Mouse (Mus musculus) left cerebral cortex, adult 2 months (tissue): ENCODE results near the gene Cdkn1a. TPM values are rescaled to one million over a fixed set of nuclear protein-coding genes. Genes with fewer than 3 reads are reported as not detected.

Experiments
- DNase-seq, 2 experiments: peaks; one replicate each; pipeline ENCODE4 v3.0.0; 2021 to 2022; ENCODE audit warnings: low spot score in 2 of 2, mixed read lengths in 1 of 2; ENCODE audit errors: extremely low spot score in 1 of 2
- H3K27ac ChIP-seq: fragments of 200-600 bp; 2 replicates; pipeline ENCODE4 v1.8.1; 2022
- H3K4me3 ChIP-seq: fragments of 200-600 bp; 2 replicates; pipeline ENCODE4 v1.8.1; 2022
- CTCF ChIP-seq: fragments of 200-600 bp; IDR thresholded peaks from 2 replicates; pipeline ENCODE4 v1.8.1; 2022; ENCODE audit warnings: antibody characterized with exemption, mild to moderate bottlenecking, moderate library complexity
- intact Hi-C: fragments of 180-260 bp; cut with DNase I; formaldehyde crosslinking; loops from one replicate; pipeline ENCODE4 v1.15.1; 2025
- total RNA-seq, 2 experiments: library from RNA; stranded (reverse); gene quantifications; 2 replicates each; pipeline ENCODE4 v1.2.3; 2021

Gene Cdkn1a
- total RNA-seq, 2 experiments from 2014 or later = 40.6 to 64.4 TPM

GRCm38 (mm10) chr17:29137906-29138305, 47.1 kb downstream of the Cdkn1a start:
- intact Hi-C loops = no loop called here
- no peak for DNase-seq

GRCm38 (mm10) chr17:29141577-29141976, 50.8 kb downstream of the Cdkn1a start:
- intact Hi-C loops = no loop called here
- Histone ChIP-seq H3K27ac (no peak overlapping the region), H3K4me3 (no peak overlapping the region)
- DNase-seq = no peak
- no peak for TF ChIP-seq CTCF

More at GRCm38 (mm10) chr17:29137906-29138305, 47.1 kb downstream of the Cdkn1a start:
- Histone ChIP-seq H3K27ac (no peak overlapping the region), H3K4me3 (no peak overlapping the region)
- TF ChIP-seq CTCF = no peak

- intact Hi-C loops = no loop called here
- DNase-seq = no peak
- Histone ChIP-seq H3K4me3 (no peak overlapping the region), H3K27ac (no peak overlapping the region)
- no peak for TF ChIP-seq CTCF
Measured at GRCm38 (mm10) chr17:29143266-29143665, 52.5 kb downstream of the Cdkn1a start.

GRCm38 (mm10) chr17:29145101-29145500, 54.3 kb downstream of the Cdkn1a start:
- intact Hi-C loops = no loop called here
- no peak for TF ChIP-seq CTCF
- Histone ChIP-seq H3K27ac (no peak overlapping the region), H3K4me3 (no peak overlapping the region)
- DNase-seq = no peak

GRCm38 (mm10) chr17:29147273-29147672, 56.5 kb downstream of the Cdkn1a start:
- H3K27ac ChIP-seq = no peak overlapping the region
- intact Hi-C loops = no loop called here
- no peak for DNase-seq
- TF ChIP-seq CTCF = no peak
- H3K4me3 ChIP-seq = no peak overlapping the region

GRCm38 (mm10) chr17:29147773-29148172, 57.0 kb downstream of the Cdkn1a start:
- no peak overlapping the region for H3K27ac ChIP-seq
- intact Hi-C loops = no loop called here
- no peak overlapping the region for H3K4me3 ChIP-seq
- DNase-seq = no peak
- TF ChIP-seq CTCF = no peak

- TF ChIP-seq CTCF = no peak
- intact Hi-C loops = no loop called here
- no peak overlapping the region for H3K4me3 ChIP-seq
- H3K27ac ChIP-seq = no peak overlapping the region
- DNase-seq = no peak
Measured at GRCm38 (mm10) chr17:29149766-29150165, 59.0 kb downstream of the Cdkn1a start.

Other genes starting within 250 kb of the Cdkn1a start
- under 1 TPM; 0.61 to 0.66 TPM for gene Pnpla1, start 232.6 kb upstream of the Cdkn1a start, total RNA-seq
- 10 to 100 TPM in 1 of 2 experiments, 1 to 10 TPM in 1; 9.4 to 11.2 TPM for gene 4930539E08Rik, start 175.7 kb upstream of the Cdkn1a start, total RNA-seq
- not detected for gene Pxt1, start 147.1 kb upstream of the Cdkn1a start, total RNA-seq
- gene Kctd20, start 139.0 kb upstream of the Cdkn1a start, total RNA-seq = 10 to 100 TPM; 65.2 to 74.7 TPM
- 10 to 100 TPM; 53.5 to 58.6 TPM for gene Stk38, start 83.0 kb upstream of the Cdkn1a start, total RNA-seq
- gene Srsf3, start 58.3 kb upstream of the Cdkn1a start, total RNA-seq = 100 to 1,000 TPM; 113 to 114 TPM
- gene Rab44, start 23.2 kb downstream of the Cdkn1a start, total RNA-seq = under 1 TPM in 1 of 2 experiments, not detected in 1; 0.32 TPM
- gene Cpne5, start 147.2 kb downstream of the Cdkn1a start, total RNA-seq = 100 to 1,000 TPM; 141 to 148 TPM
- 10 to 100 TPM; 19.8 to 20.0 TPM for gene Ppil1, start 173.2 kb downstream of the Cdkn1a start, total RNA-seq
- gene BC004004, start 177.8 kb downstream of the Cdkn1a start, total RNA-seq = 10 to 100 TPM; 78.9 to 85.0 TPM
- gene Pi16, start 226.7 kb downstream of the Cdkn1a start, total RNA-seq = 1 to 10 TPM; 1.2 to 1.4 TPM